Mouse (Mus musculus) thymus, adult 2 months (tissue): ENCODE measurements around the gene Hhat. TPM values are rescaled to one million over a fixed set of nuclear protein-coding genes. Genes with fewer than 3 reads are reported as not detected.

Source experiments
- DNase-seq: peaks from one replicate; pipeline ENCODE4 v3.0.0; 2021
- H3K27ac ChIP-seq: fragments of 200-500 bp; 2 replicates; pipeline ENCODE4 v1.5.1; 2012; ENCODE audit warnings: low read length, control low read depth; ENCODE audit not compliant: control insufficient read depth, insufficient read depth
- H3K27me3 ChIP-seq: fragments of 200-500 bp; 2 replicates; pipeline ENCODE4 v1.6.1; 2012; ENCODE audit warnings: mild to moderate bottlenecking, low read length, moderate library complexity, mixed read lengths; ENCODE audit not compliant: control insufficient read depth, insufficient read depth
- H3K36me3 ChIP-seq: fragments of 200-500 bp; 2 replicates; pipeline ENCODE4 v1.6.1; 2012; ENCODE audit warnings: mild to moderate bottlenecking, low read length, moderate library complexity; ENCODE audit not compliant: control insufficient read depth, insufficient read depth
- H3K4me1 ChIP-seq: fragments of 200-500 bp; replicated peaks from 2 replicates; pipeline ENCODE4 v1.6.1; 2012; ENCODE audit warnings: low read length; ENCODE audit not compliant: control insufficient read depth, insufficient read depth
- H3K4me3 ChIP-seq: fragments of 200-500 bp; 2 replicates; pipeline ENCODE4 v1.5.1; 2012; ENCODE audit warnings: mild to moderate bottlenecking, low read length, control low read depth, moderate library complexity; ENCODE audit not compliant: control insufficient read depth, insufficient read depth
- CTCF ChIP-seq: fragments of 200-500 bp; IDR thresholded peaks from 2 replicates; pipeline ENCODE4 v1.5.1; 2012; ENCODE audit warnings: mild to moderate bottlenecking, control low read depth, low read length, moderate library complexity, borderline replicate concordance; ENCODE audit not compliant: control insufficient read depth, poor library complexity, insufficient read depth; ENCODE audit errors: extremely low read depth
- POLR2A ChIP-seq: fragments of 200-500 bp; IDR thresholded peaks from 2 replicates; pipeline ENCODE4 v1.6.1; 2012; ENCODE audit warnings: mild to moderate bottlenecking, low read length, control low read depth, moderate library complexity; ENCODE audit not compliant: control insufficient read depth, poor library complexity, insufficient read depth; ENCODE audit errors: extremely low read depth
- WGBS: fragments of 180-500 bp; shearing (Covaris S2); methylation state at CpG from one replicate; pipeline ENCODE4 v1.1.7; 2018; 5-methylcytosine and 5-hydroxymethylcytosine counted together
- polyA plus RNA-seq: library from polyadenylated mRNA; depleted of rRNA; stranded (reverse); fragments of >200 nt; gene quantifications from 2 replicates; pipeline ENCODE4 v1.2.3, GENCODE M21; 2012

The Hhat gene
- polyA plus RNA-seq, 1 experiment = 5.8 TPM

DNA sequence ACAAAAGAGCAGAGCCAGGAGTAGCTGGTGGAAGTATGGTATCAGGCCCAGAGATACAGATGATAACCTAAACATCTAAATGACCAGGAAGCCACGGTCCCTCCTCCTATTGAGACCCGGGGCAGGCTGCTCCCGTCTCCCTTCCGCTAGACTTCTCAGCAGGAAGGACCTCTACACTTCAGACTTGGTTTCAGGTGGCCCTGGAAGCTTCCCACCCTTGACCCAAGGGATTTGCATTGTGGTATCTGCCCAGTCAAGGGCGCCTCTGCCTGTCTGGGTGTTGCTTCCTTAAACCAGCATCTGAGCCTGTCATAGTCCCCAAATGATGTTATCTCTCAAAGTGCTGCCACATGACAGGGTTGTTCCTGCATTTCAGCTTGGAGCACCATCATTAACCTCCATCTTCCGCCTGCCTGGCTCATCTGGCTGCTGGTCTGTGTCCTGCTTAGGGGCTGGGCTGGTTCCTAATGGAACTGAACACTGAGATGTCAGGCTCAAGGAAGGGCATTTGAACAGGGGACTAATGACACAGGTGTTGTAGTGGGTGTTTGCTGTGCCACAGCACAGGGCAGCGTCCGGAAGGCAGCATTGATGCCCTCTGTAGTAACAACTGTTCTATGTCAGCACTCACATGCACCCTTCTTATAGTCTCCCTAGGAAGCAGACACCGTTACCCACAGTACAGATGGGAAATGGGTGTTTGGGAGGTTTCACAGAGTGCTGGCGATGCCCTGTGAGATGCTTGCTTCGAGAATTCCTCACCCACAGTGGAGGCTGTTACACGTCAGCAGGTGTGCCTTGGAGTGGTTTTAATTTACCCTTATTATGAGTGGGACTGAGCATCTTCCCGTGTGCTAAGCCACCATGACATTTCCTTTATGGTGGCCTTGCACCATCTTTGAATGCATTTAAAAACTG lies 280.9 kb downstream of the Hhat start:
- WGBS = 73% methylated on average over 13 of the region's 13 CpGs
- no peak overlapping the region for H3K4me3 ChIP-seq
- no peak overlapping the region for H3K27ac ChIP-seq
- no peak for TF ChIP-seq POLR2A
- no peak for TF ChIP-seq CTCF
- DNase-seq = no peak
- H3K4me1 ChIP-seq = no peaks in the 10 kb centered on the region
- H3K36me3 ChIP-seq = no peaks in the 10 kb centered on the region
- H3K27me3 ChIP-seq = no peaks in the 10 kb centered on the region

DNA sequence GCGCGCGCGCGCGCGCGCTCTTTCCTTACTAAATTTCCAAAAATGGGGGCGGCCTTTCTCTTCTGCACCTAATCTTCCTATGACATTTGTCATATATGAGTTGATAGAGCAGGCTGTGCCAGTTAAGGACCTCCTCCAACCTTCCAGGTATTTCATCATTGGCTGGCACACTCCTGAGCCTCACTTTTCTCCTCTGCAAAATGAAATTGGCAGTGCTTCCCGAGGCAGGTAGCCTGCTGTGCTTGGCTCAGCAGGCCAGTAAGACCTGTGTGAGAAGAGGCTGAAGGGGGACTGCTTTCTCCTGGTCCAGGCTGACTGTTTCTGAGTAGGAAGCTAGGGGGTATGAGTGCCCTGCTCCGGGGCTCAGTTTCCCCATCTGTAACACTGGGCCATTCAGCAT lies 283.5 kb downstream of the Hhat start:
- Histone ChIP-seq H3K36me3 (no peaks in the 10 kb centered on the region), H3K4me1 (no peaks in the 10 kb centered on the region), H3K4me3 (no peak overlapping the region), H3K27me3 (no peaks in the 10 kb centered on the region), H3K27ac (no peak overlapping the region)
- WGBS = 96% methylated on average over 11 of the region's 11 CpGs
- TF ChIP-seq CTCF = no peak
- TF ChIP-seq POLR2A = no peak
- no peak for DNase-seq

DNA sequence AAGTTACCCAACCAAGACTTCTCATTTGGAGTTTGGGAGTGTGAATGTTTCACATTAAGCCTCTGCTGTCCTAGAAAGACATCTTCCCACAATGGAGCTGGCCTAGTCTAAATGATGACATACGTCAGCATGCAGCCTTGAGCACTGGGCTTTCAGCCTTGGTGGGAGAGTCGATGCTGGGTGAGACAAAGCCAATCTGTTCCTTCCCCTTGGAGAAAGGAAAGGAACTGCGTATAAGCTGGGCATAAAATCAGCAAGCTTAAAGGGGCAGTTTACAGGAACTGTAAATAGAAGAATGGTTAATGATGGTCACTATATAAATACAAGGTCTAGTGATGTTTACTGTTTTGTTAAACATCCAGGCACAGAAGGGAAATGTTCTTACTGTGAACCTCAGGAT lies 286.0 kb downstream of the Hhat start:
- no peak overlapping the region for H3K4me3 ChIP-seq
- WGBS = 59% methylated on average over 3 of the region's 3 CpGs
- TF ChIP-seq POLR2A = no peak
- TF ChIP-seq CTCF = no peak
- no peak overlapping the region for H3K27ac ChIP-seq
- no peaks in the 10 kb centered on the region for H3K4me1 ChIP-seq
- no peak for DNase-seq
- no peaks in the 10 kb centered on the region for H3K36me3 ChIP-seq
- H3K27me3 ChIP-seq = no peaks in the 10 kb centered on the region

DNA sequence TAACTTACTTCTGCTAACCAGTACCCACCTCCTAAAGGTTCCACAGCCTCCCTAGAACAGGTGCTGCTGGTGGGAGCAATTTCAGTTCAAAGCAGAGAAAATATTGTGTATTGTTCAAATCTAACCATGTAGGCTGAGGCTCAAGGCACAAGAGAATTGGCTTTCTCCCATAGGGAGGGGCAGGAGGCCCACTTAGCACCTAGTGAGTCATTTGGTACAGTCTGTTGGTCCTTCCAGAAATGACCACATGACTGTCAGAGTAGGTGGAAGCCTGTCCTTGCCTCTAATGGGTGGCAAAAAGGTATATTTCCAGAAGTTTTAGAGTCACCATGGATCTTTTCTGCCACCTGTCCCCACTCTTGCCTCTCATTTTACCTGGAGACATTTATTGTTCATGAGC lies 289.6 kb downstream of the Hhat start:
- Histone ChIP-seq H3K4me1 (no peaks in the 10 kb centered on the region), H3K27me3 (no peaks in the 10 kb centered on the region), H3K4me3 (no peak overlapping the region), H3K27ac (no peak overlapping the region), H3K36me3 (no peaks in the 10 kb centered on the region)
- no peak for DNase-seq
- TF ChIP-seq POLR2A = no peak

DNA sequence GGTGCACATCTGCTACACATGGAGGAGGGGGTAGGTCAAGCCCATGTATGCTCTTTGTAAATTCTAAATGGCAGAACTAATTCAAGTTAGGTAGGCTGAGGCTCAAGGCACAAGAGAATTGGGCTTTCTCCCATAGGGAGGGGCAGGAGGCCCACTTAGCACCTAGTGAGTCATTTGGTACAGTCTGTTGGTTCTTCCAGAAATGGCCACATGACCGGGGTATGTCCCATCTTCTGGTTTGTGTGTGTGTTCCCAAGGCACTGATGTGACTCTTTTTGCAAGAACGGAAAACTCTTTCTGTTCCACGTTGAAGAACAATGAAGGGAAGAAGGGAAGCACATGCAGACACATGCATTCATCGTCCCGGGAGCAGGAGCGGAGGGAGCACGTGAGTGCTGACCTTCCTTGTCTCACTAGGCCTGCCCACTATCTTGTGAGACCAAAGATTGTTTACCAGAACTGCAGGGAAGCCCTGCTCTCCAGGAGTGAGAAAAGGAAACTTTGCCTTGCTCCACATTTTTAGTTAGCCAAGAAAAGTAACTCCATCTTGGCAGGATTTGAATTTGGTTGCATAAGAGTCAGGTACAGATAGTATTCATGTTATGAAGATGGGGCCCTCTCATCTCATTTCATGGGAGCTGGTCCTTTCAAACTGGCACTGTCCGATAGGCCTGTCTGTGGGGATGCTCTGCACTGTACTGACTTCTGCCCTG lies 290.8 kb downstream of the Hhat start:
- Histone ChIP-seq H3K27ac (no peak overlapping the region), H3K36me3 (no peaks in the 10 kb centered on the region), H3K27me3 (no peaks in the 10 kb centered on the region), H3K4me3 (no peak overlapping the region), H3K4me1 (no peaks in the 10 kb centered on the region)
- 82% methylated on average over 8 of the region's 8 CpGs for WGBS
- DNase-seq = no peak
- no peak for TF ChIP-seq CTCF
- no peak for TF ChIP-seq POLR2A

DNA sequence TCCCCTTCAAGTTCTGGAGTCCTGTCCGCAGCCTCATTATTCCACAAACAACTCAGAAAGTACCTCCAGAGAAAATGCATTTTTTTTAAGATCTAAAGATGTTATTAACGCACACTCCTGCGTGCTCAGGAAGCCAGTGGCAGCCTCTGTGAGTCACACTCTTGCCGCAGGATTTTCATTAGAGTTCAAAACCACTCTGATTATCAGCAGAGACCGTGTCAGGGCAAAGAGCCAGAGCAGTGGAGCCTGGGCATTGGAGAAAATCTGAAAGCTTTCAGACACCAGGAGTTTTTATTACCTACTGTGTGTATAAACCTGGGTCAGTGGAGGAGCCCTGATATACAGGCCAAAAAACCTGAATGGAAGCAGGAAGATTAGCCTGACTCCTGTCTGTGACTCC lies 292.8 kb downstream of the Hhat start:
- no peaks in the 10 kb centered on the region for H3K36me3 ChIP-seq
- TF ChIP-seq POLR2A (no peak), CTCF (no peak)
- no peak overlapping the region for H3K4me3 ChIP-seq
- H3K4me1 ChIP-seq = no peaks in the 10 kb centered on the region
- no peaks in the 10 kb centered on the region for H3K27me3 ChIP-seq
- H3K27ac ChIP-seq = no peak overlapping the region
- WGBS = 76% methylated on average over 5 of the region's 5 CpGs
- no peak for DNase-seq

DNA sequence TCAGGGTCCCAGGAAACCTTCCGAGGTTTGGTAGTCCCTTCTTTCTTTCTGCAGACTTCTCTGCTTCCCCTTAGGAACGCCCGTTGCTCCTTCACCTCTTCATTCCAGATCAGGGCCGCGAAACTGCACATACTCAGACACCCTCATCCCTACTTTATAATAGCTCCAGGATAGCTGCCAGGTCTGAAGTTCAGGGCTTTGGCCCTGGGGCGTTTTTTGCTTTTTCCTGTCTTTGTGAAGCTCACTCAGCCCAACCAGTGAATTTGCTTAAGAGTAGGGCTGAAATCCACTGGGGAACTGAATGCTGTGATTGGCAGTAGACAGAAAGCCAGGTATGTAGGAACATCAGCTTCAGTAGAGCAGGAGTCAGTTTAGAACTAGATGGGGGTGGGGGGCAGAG lies 293.5 kb downstream of the Hhat start:
- 85% methylated on average over 6 of the region's 6 CpGs for WGBS
- no peaks in the 10 kb centered on the region for H3K27me3 ChIP-seq

More for the DNA sequence above, 293.5 kb downstream of the Hhat start:
- Histone ChIP-seq H3K4me1 (no peaks in the 10 kb centered on the region), H3K27ac (no peak overlapping the region), H3K4me3 (no peak overlapping the region), H3K36me3 (no peaks in the 10 kb centered on the region)
- DNase-seq = no peak
- TF ChIP-seq POLR2A (no peak), CTCF (no peak)
